ENCODE assay signal across 10 mouse cellular contexts in the genomic region with DNA sequence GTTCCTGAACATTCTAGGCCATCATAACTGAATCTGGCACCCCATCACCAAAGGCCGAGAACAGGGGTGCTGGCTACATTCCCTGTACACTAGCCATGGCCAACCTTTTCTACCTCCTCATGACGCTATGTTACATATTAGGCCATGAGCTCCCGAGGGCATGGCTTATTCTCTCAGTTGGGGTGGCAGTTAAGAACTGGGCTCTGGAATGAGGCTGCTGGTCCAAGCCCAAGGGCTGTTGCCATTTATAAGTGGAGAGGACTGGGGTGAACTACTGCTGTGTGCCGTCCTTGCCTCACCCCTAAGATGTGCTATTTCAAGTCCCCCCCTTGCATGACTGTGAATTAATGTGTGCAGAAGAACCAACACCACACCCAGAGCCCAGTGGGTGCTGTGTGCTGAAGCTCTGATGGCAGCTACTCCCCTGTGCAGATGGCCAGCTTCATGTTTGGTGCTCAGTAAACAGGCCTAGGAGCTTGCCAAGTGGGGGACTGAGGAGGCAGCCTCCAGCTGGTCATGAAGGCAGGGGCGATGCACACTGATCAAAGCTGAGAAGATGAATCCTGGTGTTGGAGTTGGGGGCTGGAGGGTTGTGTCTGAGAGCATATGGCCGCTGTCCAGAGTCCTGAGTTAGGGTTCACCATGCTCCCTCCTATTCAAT.
A peak's percentile ranks its signal among the peaks of the same experiment; 100 is the strongest.
DNase-seq lines count a peak whose midpoint lies in the region; ATAC-seq lines count a peak whose summit lies in the region.
"Had no signal": no experiment of that assay in that cellular context is flagged by ENCODE, and none has a peak within 500 bp of the region (broad histone marks: within the 10 kb centered on the region; RNA-seq: fewer than 3 reads in every experiment).

No protein-coding gene starts in this region.

- peak overlapping the region; percentile 25 for H3K27ac ChIP-seq in forebrain, embryonic 13.5 days
- no peak overlapping the region for H3K27ac ChIP-seq in forebrain, embryonic 11.5 days (ENCODE audit: low read depth, low read length)
- H3K27ac ChIP-seq in midbrain, embryonic 13.5 days, result no peak overlapping the region
- H3K27ac ChIP-seq in midbrain, embryonic 14.5 days (replicated peaks; ENCODE audit: low read depth, low read length), result no peak overlapping the region
- H3K27ac ChIP-seq: limb, embryonic 15.5 days had no signal

- 84% methylated on average over 6 of the region's 6 CpGs for WGBS in forebrain, embryonic 13.5 days
- WGBS in forebrain, embryonic 11.5 days, result 90% methylated on average over 6 of the region's 6 CpGs
- WGBS in midbrain, embryonic 13.5 days, result 90% methylated on average over 6 of the region's 6 CpGs
- WGBS in midbrain, embryonic 14.5 days, result 91% methylated on average over 6 of the region's 6 CpGs

- no peak overlapping the region for H3K4me2 ChIP-seq in forebrain, embryonic 13.5 days
- no peak overlapping the region for H3K4me2 ChIP-seq in forebrain, embryonic 11.5 days (ENCODE audit: low read depth, low read length, severe bottlenecking)
- H3K4me2 ChIP-seq in midbrain, embryonic 13.5 days (replicated peaks), result no peak overlapping the region
- no peak overlapping the region for H3K4me2 ChIP-seq in midbrain, embryonic 14.5 days (ENCODE audit: low read length)
- H3K4me2 ChIP-seq: embryonic facial prominence, embryonic 13.5 days; limb, embryonic 15.5 days had no signal

- H3K4me3 ChIP-seq in forebrain, embryonic 13.5 days, result no peak overlapping the region
- no peak overlapping the region for H3K4me3 ChIP-seq in forebrain, embryonic 11.5 days (ENCODE audit: low read depth, low read length)
- no peak overlapping the region for H3K4me3 ChIP-seq in midbrain, embryonic 13.5 days (replicated peaks)
- no peak overlapping the region for H3K4me3 ChIP-seq in midbrain, embryonic 14.5 days (replicated peaks; ENCODE audit: low read depth, low read length)
- H3K4me3 ChIP-seq: embryonic facial prominence, embryonic 13.5 days; limb, embryonic 15.5 days had no signal

- H3K9me3 ChIP-seq in forebrain, embryonic 13.5 days (replicated peaks), result no peaks in the 10 kb centered on the region
- no peaks in the 10 kb centered on the region for H3K9me3 ChIP-seq in forebrain, embryonic 11.5 days (ENCODE audit: control insufficient read depth, low read length)
- no peaks in the 10 kb centered on the region for H3K9me3 ChIP-seq in midbrain, embryonic 13.5 days
- H3K9me3 ChIP-seq in midbrain, embryonic 14.5 days (ENCODE audit: control insufficient read depth, low read length), result no peaks in the 10 kb centered on the region
- H3K9me3 ChIP-seq: embryonic facial prominence, embryonic 13.5 days; limb, embryonic 15.5 days had no signal

- H3K4me1 ChIP-seq in forebrain, embryonic 13.5 days, result no peaks in the 10 kb centered on the region; the same call in 1 of the 2 replicates
- no peaks in the 10 kb centered on the region for H3K4me1 ChIP-seq in forebrain, embryonic 11.5 days (replicated peaks; ENCODE audit: control insufficient read depth, insufficient read depth, low read length)
- H3K4me1 ChIP-seq in midbrain, embryonic 13.5 days (replicated peaks), result no peaks in the 10 kb centered on the region
- no peaks in the 10 kb centered on the region for H3K4me1 ChIP-seq in midbrain, embryonic 14.5 days (ENCODE audit: control insufficient read depth, insufficient read depth, low read length)

- DNase-seq in forebrain, embryonic 11.5 days (ENCODE audit: low spot score), result no peak
- no peak for DNase-seq in midbrain, embryonic 14.5 days
- DNase-seq in layer of hippocampus, postnatal 10 days (ENCODE audit: low spot score in 2 of 2), result peak; percentile 54 to 65
- DNase-seq in right cerebral cortex, postnatal 36 days (ENCODE audit: low spot score in 2 of 2), result peak; percentile 72 to 82
- no peak for DNase-seq in yolk sac, embryonic 10.5 days (ENCODE audit: low spot score)

- no peak overlapping the region for H3K9ac ChIP-seq in forebrain, embryonic 13.5 days
- no peak overlapping the region for H3K9ac ChIP-seq in forebrain, embryonic 11.5 days (ENCODE audit: low read length)
- no peak overlapping the region for H3K9ac ChIP-seq in midbrain, embryonic 13.5 days (replicated peaks)
- no peak overlapping the region for H3K9ac ChIP-seq in midbrain, embryonic 14.5 days (replicated peaks; ENCODE audit: low read length)
- H3K9ac ChIP-seq: embryonic facial prominence, embryonic 13.5 days; limb, embryonic 15.5 days had no signal

- H3K27me3 ChIP-seq in forebrain, embryonic 13.5 days, result no peaks in the 10 kb centered on the region
- H3K27me3 ChIP-seq in forebrain, embryonic 11.5 days (ENCODE audit: control insufficient read depth, insufficient read depth, low read length), result no peaks in the 10 kb centered on the region
- no peaks in the 10 kb centered on the region for H3K27me3 ChIP-seq in midbrain, embryonic 13.5 days
- H3K27me3 ChIP-seq in midbrain, embryonic 14.5 days (ENCODE audit: control insufficient read depth, insufficient read depth, low read length), result no peaks in the 10 kb centered on the region
- H3K27me3 ChIP-seq: embryonic facial prominence, embryonic 13.5 days; limb, embryonic 15.5 days had no signal

- H3K36me3 ChIP-seq in forebrain, embryonic 13.5 days (ENCODE audit: poor library complexity, severe bottlenecking), result no peaks in the 10 kb centered on the region
- H3K36me3 ChIP-seq in forebrain, embryonic 11.5 days (ENCODE audit: control insufficient read depth, insufficient read depth, low read length), result no peaks in the 10 kb centered on the region
- no peaks in the 10 kb centered on the region for H3K36me3 ChIP-seq in midbrain, embryonic 13.5 days
- H3K36me3 ChIP-seq in midbrain, embryonic 14.5 days (ENCODE audit: control insufficient read depth, insufficient read depth, low read length), result no peaks in the 10 kb centered on the region
- H3K36me3 ChIP-seq: embryonic facial prominence, embryonic 13.5 days; limb, embryonic 15.5 days had no signal

- ATAC-seq in forebrain, embryonic 13.5 days, result peak; percentile 67
- no peak for ATAC-seq in forebrain, embryonic 11.5 days (replicated peaks; ENCODE audit: low FRiP score)
- 0 out of 2 replicates have a peak, but pooled peaks have one; percentile 5 for ATAC-seq in midbrain, embryonic 13.5 days
- ATAC-seq in midbrain, embryonic 14.5 days (ENCODE audit: low FRiP score, low TSS enrichment), result no peak
- no peak for ATAC-seq in erythroid progenitor cell, adult 5-6 weeks (replicated peaks; ENCODE audit: low FRiP score, poor library complexity, severe bottlenecking)

Comparison
In these comparisons a context has a peak if more than half of its experiments do, and no peak if none do; other contexts are left out.
1. ATAC-seq: peak in forebrain, embryonic 13.5 days (single experiment) and midbrain, embryonic 13.5 days (single experiment); none in forebrain, embryonic 11.5 days (single experiment), midbrain, embryonic 14.5 days (single experiment) and erythroid progenitor cell, adult 5-6 weeks (single experiment).
2. DNase-seq: peak in layer of hippocampus, postnatal 10 days (2 of 2) and right cerebral cortex, postnatal 36 days (2 of 2); none in forebrain, embryonic 11.5 days (single experiment), midbrain, embryonic 14.5 days (single experiment) and yolk sac, embryonic 10.5 days (single experiment).